Mouse (Mus musculus): ENCODE results near the gene Myrip.

DNA sequence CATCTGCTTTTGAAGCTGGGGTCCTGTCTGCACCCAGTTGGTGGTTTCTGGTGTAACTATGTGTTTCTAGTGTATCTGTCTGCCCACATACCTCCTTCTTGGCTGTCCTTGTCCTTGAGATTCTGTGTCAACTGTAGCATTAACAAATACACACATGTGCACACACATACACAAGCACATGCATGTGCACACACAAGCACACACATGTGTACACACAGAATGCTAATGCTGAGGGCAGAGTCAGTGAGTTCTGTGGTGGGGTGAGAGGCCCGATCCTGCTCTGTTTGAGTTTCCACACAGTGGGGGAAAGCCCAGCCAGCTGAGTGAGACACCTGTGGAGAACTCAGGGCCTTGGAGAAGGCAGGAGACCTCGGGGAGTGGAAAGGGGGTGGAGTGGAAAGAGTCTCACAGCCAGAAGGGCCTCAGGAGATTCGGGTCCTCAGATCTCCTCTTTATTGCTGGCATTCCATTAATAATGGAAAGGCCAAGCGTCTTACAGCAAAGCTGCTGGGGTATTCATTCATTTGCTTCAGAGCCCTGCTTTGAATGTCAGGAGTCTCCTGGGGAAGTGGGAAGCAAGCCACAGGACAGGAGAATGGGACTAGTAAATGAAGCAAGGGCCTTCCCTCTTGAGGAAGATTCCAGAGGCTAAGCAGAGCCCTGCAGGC, 41.9 kb downstream of the Myrip start:
- TF ChIP-seq CTCF (IDR thresholded peaks at IDR 0.05; ENCODE audit: extremely low read depth, insufficient read length, insufficient replicate concordance, low read depth, low read length): no peak
- TF ChIP-seq POLR2A (IDR thresholded peaks at IDR 0.05; ENCODE audit: low read depth, low read length): no peak
